Mouse (Mus musculus) left cerebral cortex, postnatal 4 days (tissue): Measurements from ENCODE around the gene Ostf1. TPM values are rescaled to one million over a fixed set of nuclear protein-coding genes. Genes with fewer than 3 reads are reported as not detected.
A peak's percentile ranks its signal among the peaks of the same experiment; 100 is the strongest.
"Not testable (repeated sequence)": the region's sequence is repeated elsewhere in the genome, so short reads cannot be mapped to it uniquely, and the experiment has no call there.

ENCODE experiments used
- DNase-seq: peaks from one replicate; pipeline ENCODE4 v3.0.0-alpha.2; 2022
- intact Hi-C: fragments of 180-260 bp; cut with DNase I; formaldehyde crosslinking; loops from one replicate; pipeline ENCODE4 v1.15.1; 2025
- total RNA-seq, 2 experiments: library from RNA; stranded (reverse); gene quantifications; 2 replicates each; pipeline ENCODE4 v1.2.3; 2021

Gene Ostf1
- total RNA-seq, 2 experiments from 2014 or later = 19.3 to 21.1 TPM

GRCm38 (mm10) chr19:18599650-18600049, 32.0 kb downstream of the Ostf1 start:
- intact Hi-C loops = no loop called here
- DNase-seq = no peak

GRCm38 (mm10) chr19:18599051-18599450, 32.6 kb downstream of the Ostf1 start:
- DNase-seq = no peak
- intact Hi-C loops = no loop called here

GRCm38 (mm10) chr19:18598265-18598926, 33.2 kb downstream of the Ostf1 start:
- no peak for DNase-seq
- intact Hi-C loops = no loop called here

GRCm38 (mm10) chr19:18597772-18598171, 33.9 kb downstream of the Ostf1 start:
- DNase-seq = no peak
- intact Hi-C loops = no loop called here

GRCm38 (mm10) chr19:18596876-18597275, 34.7 kb downstream of the Ostf1 start:
- intact Hi-C loops = no loop called here
- DNase-seq = peak; percentile 39

GRCm38 (mm10) chr19:18593722-18594121, 37.9 kb downstream of the Ostf1 start:
- intact Hi-C loops = no loop called here
- DNase-seq = peak; percentile 59

- intact Hi-C loops = no loop called here
- no peak for DNase-seq
Observed at GRCm38 (mm10) chr19:18592919-18593318, 38.7 kb downstream of the Ostf1 start.

GRCm38 (mm10) chr19:18590942-18591354, 40.7 kb downstream of the Ostf1 start:
- intact Hi-C loops = no loop called here
- no peak for DNase-seq

GRCm38 (mm10) chr19:18590234-18590633, 41.4 kb downstream of the Ostf1 start:
- no peak for DNase-seq
- intact Hi-C loops = no loop called here

- intact Hi-C loops = no loop called here
- no peak for DNase-seq
Observed at GRCm38 (mm10) chr19:18589276-18589675, 42.3 kb downstream of the Ostf1 start.

- not testable (repeated sequence) for DNase-seq
Observed at GRCm38 (mm10) chr19:18588801-18589200, 42.8 kb downstream of the Ostf1 start.

GRCm38 (mm10) chr19:18588243-18588642, 43.4 kb downstream of the Ostf1 start:
- intact Hi-C loops = no loop called here
- DNase-seq = no peak

More at GRCm38 (mm10) chr19:18588801-18589200, 42.8 kb downstream of the Ostf1 start:
- intact Hi-C loops = not testable (repeated sequence)

- no peak for DNase-seq
- intact Hi-C loops = no loop called here
Observed at GRCm38 (mm10) chr19:18587118-18587517, 44.5 kb downstream of the Ostf1 start.

- no peak for DNase-seq
- intact Hi-C loops = no loop called here
Observed at GRCm38 (mm10) chr19:18584621-18585020, 47.0 kb downstream of the Ostf1 start.

- intact Hi-C loops = no loop called here
- DNase-seq = no peak
Observed at GRCm38 (mm10) chr19:18583706-18584105, 47.9 kb downstream of the Ostf1 start.

GRCm38 (mm10) chr19:18582887-18583286, 48.7 kb downstream of the Ostf1 start:
- no peak for DNase-seq

GRCm38 (mm10) chr19:18582226-18582625, 49.4 kb downstream of the Ostf1 start:
- intact Hi-C loops = no loop called here
- DNase-seq = no peak

More at GRCm38 (mm10) chr19:18582887-18583286, 48.7 kb downstream of the Ostf1 start:
- intact Hi-C loops = no loop called here

GRCm38 (mm10) chr19:18581046-18581445, 50.6 kb downstream of the Ostf1 start:
- no peak for DNase-seq

GRCm38 (mm10) chr19:18579012-18579358, 52.6 kb downstream of the Ostf1 start:
- intact Hi-C loops = no loop called here
- DNase-seq = no peak

More at GRCm38 (mm10) chr19:18581046-18581445, 50.6 kb downstream of the Ostf1 start:
- intact Hi-C loops = no loop called here

- intact Hi-C loops = no loop called here
- no peak for DNase-seq
Observed at GRCm38 (mm10) chr19:18578216-18579011, 53.2 kb downstream of the Ostf1 start.

GRCm38 (mm10) chr19:18577348-18577747, 54.3 kb downstream of the Ostf1 start:
- DNase-seq = no peak
- intact Hi-C loops = no loop called here

GRCm38 (mm10) chr19:18575891-18576290, 55.7 kb downstream of the Ostf1 start:
- intact Hi-C loops = no loop called here
- DNase-seq = no peak
